Mouse (Mus musculus): ENCODE data around the gene Col24a1. TPM values are rescaled to one million over a fixed set of nuclear protein-coding genes. Genes with fewer than 3 reads are reported as not detected.
A peak's percentile ranks its signal among the peaks of the same experiment; 100 is the strongest.

Col24a1 gene
- polyA plus RNA-seq (2021), result 0.10 TPM

DNA sequence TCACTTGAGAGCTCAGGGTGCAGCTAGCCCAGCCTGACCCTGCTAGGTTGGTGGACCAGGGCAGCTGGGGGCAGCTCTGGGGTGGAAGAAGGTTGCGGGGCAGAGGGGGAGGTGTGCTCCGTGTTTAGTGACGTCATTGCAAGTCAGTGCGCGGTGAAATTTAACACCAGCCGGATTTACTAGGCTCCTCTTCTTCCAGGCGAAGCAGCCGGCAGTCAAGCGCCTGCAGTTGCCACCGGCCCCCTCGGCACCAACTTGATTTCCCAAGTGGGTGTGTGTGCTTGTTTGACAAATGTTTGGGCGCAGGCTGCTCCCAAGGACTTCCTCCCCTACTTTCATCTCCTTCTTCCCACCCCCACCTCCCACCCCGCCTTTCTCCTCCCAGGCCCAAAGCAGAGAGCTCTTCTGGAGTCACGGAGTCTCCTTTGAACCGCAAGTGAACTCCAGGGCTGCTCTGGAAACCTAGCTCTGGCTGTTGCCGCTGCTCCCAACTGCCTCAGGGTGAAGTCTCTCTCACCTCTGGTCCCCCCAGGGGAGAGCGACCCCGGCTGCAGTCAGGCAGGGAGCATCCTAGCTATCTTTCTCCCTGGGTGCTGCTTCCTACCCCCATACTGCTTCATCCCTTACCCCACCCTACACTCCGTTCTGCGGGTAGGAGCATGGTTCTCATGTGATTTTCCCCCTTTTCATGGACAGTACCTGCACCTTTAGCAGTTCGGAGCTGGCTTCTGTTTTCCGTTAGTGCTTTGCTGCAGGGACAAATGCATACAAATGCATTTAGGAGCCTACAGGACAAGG, at the start of gene Col24a1:
Gene Col24a1, plus strand, starts transcription at position 136 of the 798 bp plus-strand sequence.
- in situ Hi-C loops (cut with MboI; ENCODE audit: low pct_unique_long_range_greater_than_20kb), result no loop called here
- H3K27me3 ChIP-seq, result peaks cover 3% of the 10 kb centered on the region
- ChIA-PET POLR2A (no interaction called here), CTCF (interaction anchor here (1.6 kb wide), 1 partner anchor 12 kb away, joined by 4 read pairs; no protein-coding TSS in a partner anchor)
- no peak for TF ChIP-seq CTCF (IDR thresholded peaks at IDR 0.05)
- ATAC-seq (no peak), DNase-seq (ENCODE audit: low read depth, low spot score) (no peak)

DNA sequence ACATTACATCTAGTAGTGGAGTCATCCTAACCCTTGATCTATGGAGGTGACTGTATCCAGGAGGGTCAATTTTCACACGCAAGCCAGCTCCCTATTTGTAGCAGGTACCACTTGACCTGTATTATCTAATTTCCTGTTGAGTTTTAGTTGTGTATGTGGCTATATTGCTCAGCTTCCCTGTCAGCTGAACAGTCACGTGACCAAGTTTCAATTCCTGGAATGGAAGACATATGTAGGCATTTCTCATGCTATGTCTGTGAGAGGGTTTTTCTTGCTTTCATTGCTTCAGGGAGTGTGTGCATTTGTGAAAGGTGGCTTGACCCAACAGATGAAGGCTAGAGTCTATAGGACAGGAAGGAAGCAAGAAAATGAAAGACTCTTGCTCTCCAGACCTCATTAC, 44.2 kb upstream of the Col24a1 start:
- TF ChIP-seq CTCF (IDR thresholded peaks at IDR 0.05), result no peak
- CTCF ChIA-PET, result interaction anchor here (1.5 kb wide), 1 partner anchor 34 kb away, joined by 3 read pairs; no protein-coding TSS in a partner anchor

DNA sequence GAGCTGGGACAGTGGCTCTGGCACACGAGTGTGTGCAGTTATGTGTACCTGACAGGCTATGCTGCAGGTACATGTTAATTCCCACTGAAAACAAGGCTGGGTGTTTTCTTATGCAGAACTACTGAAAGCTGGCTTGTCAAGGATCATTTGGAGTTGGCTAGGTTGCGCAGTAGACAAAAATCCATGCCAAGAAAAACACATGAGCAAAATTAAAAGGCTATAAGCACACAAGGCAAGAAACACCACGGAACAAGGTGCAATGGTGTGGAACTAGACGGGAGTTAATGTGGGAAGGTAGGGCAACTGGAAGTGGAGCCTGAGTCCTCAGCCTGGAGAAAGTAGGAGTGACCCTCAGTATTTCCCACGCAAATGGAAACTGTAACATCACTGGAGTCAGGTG, 39.2 kb upstream of the Col24a1 start:
- DNase-seq (ENCODE audit: low read depth, low spot score), result peak; percentile 41
- TF ChIP-seq CTCF (IDR thresholded peaks at IDR 0.05), result no peak
- in situ Hi-C loops (cut with MboI; ENCODE audit: low pct_unique_long_range_greater_than_20kb), result no loop called here
- ChIA-PET POLR2A (interaction anchor here (1.5 kb wide), 1 partner anchor 9 kb away, joined by 3 read pairs; no protein-coding TSS in a partner anchor), CTCF (no interaction called here)
- ATAC-seq, result no peak
- no peaks in the 10 kb centered on the region for H3K27me3 ChIP-seq

More for the DNA sequence above, 44.2 kb upstream of the Col24a1 start:
- in situ Hi-C loops (cut with MboI; ENCODE audit: low pct_unique_long_range_greater_than_20kb), result no loop called here
- DNase-seq (ENCODE audit: low read depth, low spot score) (no peak), ATAC-seq (no peak)
- peaks cover 3% of the 10 kb centered on the region for H3K27me3 ChIP-seq
- POLR2A ChIA-PET, result no interaction called here

DNA sequence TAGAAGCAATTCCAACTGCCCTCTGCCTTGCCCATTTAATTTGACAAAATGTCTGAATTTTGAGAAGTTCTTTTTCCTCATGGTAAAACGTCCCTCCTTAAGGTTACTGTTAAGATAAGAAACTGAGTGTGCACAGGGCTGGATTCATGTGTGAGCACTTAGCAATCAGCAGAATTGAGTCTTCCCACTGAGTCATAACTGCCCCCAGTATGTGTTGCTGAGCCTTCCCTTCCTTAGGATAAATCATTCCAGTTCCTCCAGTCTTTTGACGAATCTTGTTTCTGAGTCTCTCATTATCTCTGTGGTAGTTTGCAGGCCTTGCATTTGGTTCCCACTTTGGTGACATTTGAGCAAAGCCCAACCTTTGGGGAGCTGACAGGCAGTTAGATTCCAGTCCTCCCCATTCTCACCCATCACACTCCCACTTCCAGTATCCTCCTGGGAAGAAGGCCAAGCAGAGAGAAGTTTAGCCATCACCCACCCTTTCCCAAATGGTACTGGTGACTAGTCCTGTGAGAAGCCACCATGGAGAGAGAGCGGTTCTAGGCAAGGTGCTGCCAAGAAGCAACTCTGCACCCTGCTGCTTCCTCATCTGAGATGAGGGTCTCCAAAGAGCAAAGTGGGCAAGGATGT, 37.4 kb upstream of the Col24a1 start:
- no peak for ATAC-seq
- CTCF ChIA-PET, result no interaction called here

DNA sequence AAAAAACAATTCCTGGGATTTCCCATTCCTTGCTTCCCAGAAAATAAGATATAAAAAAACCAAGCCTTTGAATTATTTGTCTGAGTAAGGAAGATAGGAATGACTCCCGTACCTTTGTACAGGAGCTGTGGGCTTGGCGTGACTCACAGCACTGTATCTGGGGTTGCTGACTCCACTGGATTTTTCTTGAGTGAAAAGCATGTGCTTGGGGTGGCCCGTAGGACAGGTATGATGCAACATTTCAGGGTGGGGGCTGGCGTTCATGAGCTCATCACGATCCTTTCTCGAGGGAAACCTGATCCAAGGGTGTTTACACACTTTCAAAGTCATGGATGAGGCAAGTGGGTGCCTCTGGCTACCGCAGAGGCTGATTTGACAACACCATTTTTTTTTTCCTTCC, 35.6 kb upstream of the Col24a1 start:
- CTCF ChIA-PET, result interaction anchor here (0.8 to 1.0 kb wide), 3 partner anchors 10 to 12 kb away, joined by 3 to 4 read pairs (median 3); no protein-coding TSS in a partner anchor
- POLR2A ChIA-PET, result no interaction called here
- ATAC-seq, result peak; percentile 65
- H3K27me3 ChIP-seq, result no peaks in the 10 kb centered on the region
- peak; percentile 56 for DNase-seq (ENCODE audit: low read depth, low spot score)
- in situ Hi-C loops (cut with MboI; ENCODE audit: low pct_unique_long_range_greater_than_20kb), result no loop called here
- no peak for TF ChIP-seq CTCF (IDR thresholded peaks at IDR 0.05)

More for the DNA sequence above, 37.4 kb upstream of the Col24a1 start:
- TF ChIP-seq CTCF (IDR thresholded peaks at IDR 0.05), result no peak
- no peak for DNase-seq (ENCODE audit: low read depth, low spot score)
- POLR2A ChIA-PET, result interaction anchor here (0.6 kb wide), 1 partner anchor 47 kb away, joined by 4 read pairs; no protein-coding TSS in a partner anchor
- in situ Hi-C loops (cut with MboI; ENCODE audit: low pct_unique_long_range_greater_than_20kb), result no loop called here
- H3K27me3 ChIP-seq, result no peaks in the 10 kb centered on the region

DNA sequence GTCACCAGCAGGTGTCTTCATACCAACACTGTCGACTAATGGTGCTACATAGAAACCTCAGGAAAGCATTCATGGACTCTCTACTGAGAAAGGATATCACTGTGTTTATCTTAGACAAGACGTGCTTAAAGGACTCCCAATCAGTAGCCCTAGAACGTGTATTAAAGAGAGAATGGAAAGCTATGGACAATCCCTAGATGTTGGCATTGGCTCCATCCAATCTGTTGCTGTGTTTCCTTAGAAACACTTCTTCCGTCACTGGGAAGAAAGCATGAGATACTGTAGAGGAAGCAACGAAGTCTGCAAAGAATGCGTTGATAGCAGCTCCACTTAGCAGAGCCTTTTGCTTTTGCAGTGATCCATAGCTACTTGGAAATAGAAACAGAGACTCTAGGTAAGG, 32.6 kb upstream of the Col24a1 start:
- POLR2A ChIA-PET, result no interaction called here

DNA sequence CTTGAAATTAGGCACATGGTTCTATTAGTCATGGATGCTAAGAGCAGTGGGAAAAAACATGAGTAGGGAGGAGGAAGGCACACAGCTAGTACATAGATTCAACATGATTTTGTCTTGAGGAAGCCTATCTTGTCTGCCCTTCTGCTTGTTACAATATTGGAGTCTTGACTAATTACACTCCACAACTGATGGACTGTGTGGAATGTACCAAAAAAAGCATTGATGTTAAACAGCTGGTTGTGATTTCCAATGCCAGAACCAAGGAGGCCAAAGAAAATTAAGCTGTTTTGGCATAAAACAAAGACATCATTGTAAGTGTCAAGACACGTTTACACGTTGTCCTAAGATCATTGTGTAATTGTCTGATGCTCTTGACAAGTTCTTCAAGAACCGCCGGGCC, 29.1 kb upstream of the Col24a1 start:
- no peaks in the 10 kb centered on the region for H3K27me3 ChIP-seq
- ATAC-seq (no peak), DNase-seq (ENCODE audit: low read depth, low spot score) (no peak)
- no peak for TF ChIP-seq CTCF (IDR thresholded peaks at IDR 0.05)
- POLR2A ChIA-PET, result no interaction called here
- in situ Hi-C loops (cut with MboI; ENCODE audit: low pct_unique_long_range_greater_than_20kb), result no loop called here
- CTCF ChIA-PET, result interaction anchor here (1.1 kb wide), 1 partner anchor 54 kb away, joined by 3 read pairs; no protein-coding TSS in a partner anchor

More for the DNA sequence above, 32.6 kb upstream of the Col24a1 start:
- TF ChIP-seq CTCF (IDR thresholded peaks at IDR 0.05), result no peak
- CTCF ChIA-PET, result no interaction called here
- ATAC-seq, result no peak
- DNase-seq (ENCODE audit: low read depth, low spot score), result no peak
- in situ Hi-C loops (cut with MboI; ENCODE audit: low pct_unique_long_range_greater_than_20kb), result no loop called here
- H3K27me3 ChIP-seq, result no peaks in the 10 kb centered on the region

DNA sequence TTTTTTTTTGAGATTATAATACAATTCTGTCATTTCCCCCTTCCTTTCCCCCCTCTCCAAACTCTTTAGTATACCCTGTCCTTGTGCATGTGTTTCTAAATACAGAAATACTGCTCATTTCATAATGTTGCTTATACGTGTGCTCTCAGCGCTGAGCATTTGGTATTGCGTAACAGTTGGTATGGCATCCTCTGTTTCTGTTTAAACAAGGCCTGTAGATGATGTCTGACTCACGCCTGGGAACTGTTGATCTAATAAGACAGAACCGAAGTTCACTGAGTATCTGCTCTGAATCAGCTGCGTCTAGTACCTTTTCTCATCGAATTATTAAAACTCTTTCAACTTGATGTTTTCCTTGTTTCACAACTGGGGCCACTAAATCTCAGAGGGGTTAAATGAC, 24.2 kb upstream of the Col24a1 start:
- CTCF ChIA-PET, result interaction anchor here (1.4 kb wide), 1 partner anchor 12 kb away, joined by 4 read pairs; no protein-coding TSS in a partner anchor
- DNase-seq (ENCODE audit: low read depth, low spot score) (no peak), ATAC-seq (no peak)
- H3K27me3 ChIP-seq, result no peaks in the 10 kb centered on the region
- in situ Hi-C loops (cut with MboI; ENCODE audit: low pct_unique_long_range_greater_than_20kb), result no loop called here
- TF ChIP-seq CTCF (IDR thresholded peaks at IDR 0.05), result no peak
- POLR2A ChIA-PET, result no interaction called here

DNA sequence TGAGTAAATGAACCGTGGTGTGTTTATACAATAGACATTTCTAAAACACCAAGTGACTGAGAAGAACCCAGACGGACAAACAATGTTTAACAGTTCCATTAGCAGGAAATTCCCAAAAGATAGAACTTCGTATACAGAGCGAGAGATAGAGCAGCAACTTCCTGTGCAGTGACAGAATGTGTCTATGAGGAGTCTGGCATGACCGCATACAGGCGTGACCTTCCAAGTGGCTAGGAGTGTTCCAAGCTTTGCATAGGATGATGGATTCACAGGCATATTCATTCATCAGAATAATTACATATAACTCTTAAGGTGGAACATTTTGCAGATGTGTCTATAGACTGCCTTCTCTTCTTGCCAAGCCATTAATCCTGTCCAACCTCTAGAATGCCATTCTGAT, 18.1 kb upstream of the Col24a1 start:
- H3K27me3 ChIP-seq, result no peaks in the 10 kb centered on the region
- in situ Hi-C loops (cut with MboI; ENCODE audit: low pct_unique_long_range_greater_than_20kb), result no loop called here
- no peak for TF ChIP-seq CTCF (IDR thresholded peaks at IDR 0.05)
- DNase-seq (ENCODE audit: low read depth, low spot score) (no peak), ATAC-seq (no peak)
- ChIA-PET POLR2A (no interaction called here), CTCF (no interaction called here)

DNA sequence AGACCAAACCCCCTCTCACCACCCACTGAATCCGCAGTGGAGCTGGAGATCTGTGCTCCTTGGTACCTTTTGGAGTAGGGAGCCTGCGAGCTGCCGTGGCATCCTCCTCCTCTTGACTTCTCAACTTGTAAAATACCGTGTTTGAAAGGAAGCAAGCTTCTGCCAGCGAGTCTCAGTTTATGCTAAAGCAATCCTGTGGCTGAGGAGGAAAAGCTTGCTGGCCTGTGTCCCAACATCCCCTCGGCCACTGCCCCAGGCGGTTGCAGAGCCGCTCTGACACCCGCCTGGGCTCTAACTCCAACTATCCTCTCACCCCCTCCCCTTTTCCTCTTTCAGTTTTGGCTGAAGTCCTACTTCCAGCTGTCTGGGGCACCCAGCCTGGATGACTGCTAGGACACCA, 935 bp downstream of the Col24a1 start:
- in situ Hi-C loops (cut with MboI; ENCODE audit: low pct_unique_long_range_greater_than_20kb), result no loop called here
- DNase-seq (ENCODE audit: low read depth, low spot score) (no peak), ATAC-seq (no peak)
- peaks cover 3% of the 10 kb centered on the region for H3K27me3 ChIP-seq
- POLR2A ChIA-PET, result interaction anchor here (1.1 kb wide), 1 partner anchor 14 kb away, joined by 3 read pairs; no protein-coding TSS in a partner anchor
- TF ChIP-seq CTCF (IDR thresholded peaks at IDR 0.05), result no peak
- CTCF ChIA-PET, result interaction anchor here (0.9 to 1.6 kb wide), 2 partner anchors 12 to 16 kb away, joined by 3 to 4 read pairs; no protein-coding TSS in a partner anchor

Data from Patski (cell line).